Mouse (Mus musculus): Measurements from ENCODE around the gene Galnt2. TPM values are rescaled to one million over a fixed set of nuclear protein-coding genes. Genes with fewer than 3 reads are reported as not detected.

Galnt2 gene
- 59.4 TPM for polyA plus RNA-seq (2012; fragmentation: generic; extraction: Trizol)

DNA sequence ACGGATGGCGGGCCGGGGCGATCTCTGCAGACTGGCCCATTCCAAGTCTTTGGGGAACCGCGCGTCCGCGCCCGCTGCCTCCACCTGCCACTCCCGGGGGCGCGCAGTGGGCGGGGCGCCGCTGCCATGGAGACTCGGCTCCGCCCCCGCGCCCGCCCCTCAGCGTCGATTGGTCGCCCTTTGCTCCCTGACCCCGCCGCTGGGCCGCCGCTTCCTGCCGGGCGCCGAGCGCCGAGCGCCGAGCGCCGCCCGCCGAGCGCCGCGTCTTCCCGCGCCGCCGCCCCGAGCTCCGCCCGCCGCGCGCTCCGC lies at the start of gene Galnt2:
Gene Galnt2 (plus strand): TSS at position 216 of the 309 bp plus-strand sequence.
- Histone ChIP-seq H3K79me2 (ENCODE audit: control insufficient read depth, insufficient read depth) (peaks cover 32% of the 10 kb centered on the region), H3K4me3 (peak within 1 kb of the TSS; percentile 76), H3K27me3 (ENCODE audit: control insufficient read depth, insufficient read depth, insufficient read length) (no peaks in the 10 kb centered on the region), H3ac (ENCODE audit: control insufficient read depth, insufficient read length) (peak within 1 kb of the TSS; percentile 85), H3K4me2 (ENCODE audit: low read depth) (peak within 1 kb of the TSS; percentile 93), H3K36me3 (ENCODE audit: control insufficient read depth, insufficient read depth) (no peaks in the 10 kb centered on the region)
- TF ChIP-seq TCF3 (IDR thresholded peaks at IDR 0.05; ENCODE audit: insufficient read length, low read depth) (no peak), POLR2A (IDR thresholded peaks at IDR 0.05; ENCODE audit: insufficient read length, low read depth) (no peak), E2F4 (IDR thresholded peaks at IDR 0.05; ENCODE audit: insufficient read depth) (no peak), MYOG (IDR thresholded peaks at IDR 0.05; ENCODE audit: control insufficient read depth in 1 of 3, insufficient read depth in 1 of 3, insufficient read length in 2 of 3, low read depth in 2 of 3) (peak in 2 of 3 experiments; percentile 51 to 64), SRF (IDR thresholded peaks at IDR 0.05; ENCODE audit: control insufficient read depth, insufficient read length, low read depth) (no peak), REST (IDR thresholded peaks at IDR 0.05; ENCODE audit: insufficient read depth, insufficient read length) (no peak), MYOD1 (IDR thresholded peaks at IDR 0.05; ENCODE audit: control insufficient read depth in 1 of 3, insufficient read length in 2 of 3, low read depth in 2 of 3) (peak in 2 of 3 experiments; percentile 43 to 80), TCF12 (IDR thresholded peaks at IDR 0.05; ENCODE audit: insufficient read depth, poor library complexity, severe bottlenecking) (no peak), POLR2AphosphoS2 (IDR thresholded peaks at IDR 0.05; ENCODE audit: insufficient read length, low read depth) (no peak)

DNA sequence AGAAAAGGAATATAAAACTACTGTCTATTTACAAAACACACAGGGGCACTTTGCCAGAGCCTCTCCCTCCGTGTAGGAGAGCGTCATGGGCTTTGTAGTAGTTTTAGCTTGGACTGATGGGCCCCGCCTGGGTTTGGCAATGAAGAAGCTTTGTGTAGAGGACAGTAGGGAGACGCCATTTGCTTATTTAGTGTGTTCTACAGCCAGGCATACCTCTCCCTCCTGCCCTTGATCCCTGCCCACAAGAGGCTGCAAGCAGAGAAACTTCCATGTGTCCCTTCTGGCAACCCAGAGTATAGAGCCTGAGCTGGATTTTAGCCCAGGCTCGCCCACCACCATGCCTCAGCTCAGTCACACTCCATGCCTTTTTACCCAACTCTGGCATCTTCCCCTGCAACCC lies 49.4 kb upstream of the Galnt2 start:
- H3K79me2 ChIP-seq (ENCODE audit: control insufficient read depth, insufficient read depth) = no peaks in the 10 kb centered on the region
- H3K27me3 ChIP-seq (ENCODE audit: control insufficient read depth, insufficient read depth, insufficient read length) = no peaks in the 10 kb centered on the region
- TF ChIP-seq TCF12 (IDR thresholded peaks at IDR 0.05; ENCODE audit: insufficient read depth, poor library complexity, severe bottlenecking) (no peak), E2F4 (IDR thresholded peaks at IDR 0.05; ENCODE audit: insufficient read depth) (no peak), REST (IDR thresholded peaks at IDR 0.05; ENCODE audit: insufficient read depth, insufficient read length) (no peak), SRF (IDR thresholded peaks at IDR 0.05; ENCODE audit: control insufficient read depth, insufficient read length, low read depth) (no peak), TCF3 (IDR thresholded peaks at IDR 0.05; ENCODE audit: insufficient read length, low read depth) (no peak), POLR2A (IDR thresholded peaks at IDR 0.05; ENCODE audit: insufficient read length, low read depth) (no peak), MYOD1 (IDR thresholded peaks at IDR 0.05; ENCODE audit: control insufficient read depth in 1 of 3, insufficient read length in 2 of 3, low read depth in 2 of 3) (no peak), CEBPB (IDR thresholded peaks at IDR 0.05; ENCODE audit: insufficient read depth, poor library complexity, severe bottlenecking) (no peak), USF1 (IDR thresholded peaks at IDR 0.05; ENCODE audit: low read depth) (no peak), MYOG (IDR thresholded peaks at IDR 0.05; ENCODE audit: control insufficient read depth in 1 of 3, insufficient read depth in 1 of 3, insufficient read length in 2 of 3, low read depth in 2 of 3) (no peak), POLR2AphosphoS2 (IDR thresholded peaks at IDR 0.05; ENCODE audit: insufficient read length, low read depth) (no peak), MAX (IDR thresholded peaks at IDR 0.05; ENCODE audit: low read depth) (no peak)
- no peak overlapping the region for H3K4me2 ChIP-seq (ENCODE audit: low read depth)
- no peak overlapping the region for H3K4me3 ChIP-seq
- no peaks in the 10 kb centered on the region for H3K36me3 ChIP-seq (ENCODE audit: control insufficient read depth, insufficient read depth)
- no peak overlapping the region for H3ac ChIP-seq (ENCODE audit: control insufficient read depth, insufficient read length)

DNA sequence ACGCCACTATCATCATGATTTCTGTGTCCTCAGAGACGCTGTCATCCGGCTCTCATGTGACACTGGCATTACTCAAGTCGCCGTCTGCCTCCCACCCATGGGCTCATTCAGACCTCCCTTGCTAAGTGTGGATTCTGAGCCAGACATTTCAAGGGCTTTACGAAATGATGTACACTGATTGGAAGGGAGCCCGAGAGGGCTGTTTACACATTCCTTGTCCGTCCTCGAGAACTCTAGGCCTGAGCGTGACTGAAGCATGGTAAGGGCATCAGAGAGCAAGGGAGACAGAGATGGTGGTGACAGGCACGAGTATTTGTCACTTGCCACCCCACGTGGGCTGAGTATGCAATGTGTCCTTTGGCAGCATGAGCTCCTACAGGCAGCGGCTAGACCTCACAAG lies 49.0 kb upstream of the Galnt2 start:
- Histone ChIP-seq H3K79me2 (ENCODE audit: control insufficient read depth, insufficient read depth) (no peaks in the 10 kb centered on the region), H3K4me3 (no peak overlapping the region), H3ac (ENCODE audit: control insufficient read depth, insufficient read length) (no peak overlapping the region), H3K36me3 (ENCODE audit: control insufficient read depth, insufficient read depth) (no peaks in the 10 kb centered on the region), H3K27me3 (ENCODE audit: control insufficient read depth, insufficient read depth, insufficient read length) (no peaks in the 10 kb centered on the region), H3K4me2 (ENCODE audit: low read depth) (no peak overlapping the region)
- TF ChIP-seq MAX (IDR thresholded peaks at IDR 0.05; ENCODE audit: low read depth) (no peak), SRF (IDR thresholded peaks at IDR 0.05; ENCODE audit: control insufficient read depth, insufficient read length, low read depth) (no peak), CEBPB (IDR thresholded peaks at IDR 0.05; ENCODE audit: insufficient read depth, poor library complexity, severe bottlenecking) (no peak), REST (IDR thresholded peaks at IDR 0.05; ENCODE audit: insufficient read depth, insufficient read length) (no peak)

DNA sequence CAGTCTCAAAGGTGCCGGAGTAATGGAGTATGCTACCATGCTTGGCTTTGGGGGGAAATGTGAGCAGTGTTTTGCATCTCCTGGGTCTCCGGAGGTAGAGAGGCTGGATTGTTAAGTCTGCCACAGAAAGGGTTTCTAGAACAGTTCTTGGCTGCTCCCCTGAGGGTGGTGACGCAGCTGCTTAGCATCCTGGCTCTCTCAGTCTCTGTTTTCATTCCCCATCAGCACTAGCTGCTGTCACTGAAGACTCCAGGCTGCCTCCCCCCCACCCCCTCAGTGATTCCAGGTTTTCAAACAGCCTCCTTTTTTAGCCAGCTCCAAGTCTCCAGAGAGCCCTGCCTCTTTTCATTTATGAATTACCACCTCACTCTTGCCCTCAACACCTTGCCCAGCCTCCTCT lies 47.1 kb upstream of the Galnt2 start:
- Histone ChIP-seq H3K27me3 (ENCODE audit: control insufficient read depth, insufficient read depth, insufficient read length) (no peaks in the 10 kb centered on the region), H3ac (ENCODE audit: control insufficient read depth, insufficient read length) (no peak overlapping the region), H3K4me3 (no peak overlapping the region), H3K79me2 (ENCODE audit: control insufficient read depth, insufficient read depth) (no peaks in the 10 kb centered on the region), H3K36me3 (ENCODE audit: control insufficient read depth, insufficient read depth) (no peaks in the 10 kb centered on the region), H3K4me2 (ENCODE audit: low read depth) (no peak overlapping the region)
- TF ChIP-seq USF1 (IDR thresholded peaks at IDR 0.05; ENCODE audit: low read depth) = no peak
- no peak for TF ChIP-seq MYOG (IDR thresholded peaks at IDR 0.05; ENCODE audit: control insufficient read depth in 1 of 3, insufficient read depth in 1 of 3, insufficient read length in 2 of 3, low read depth in 2 of 3)
- no peak for TF ChIP-seq POLR2AphosphoS2 (IDR thresholded peaks at IDR 0.05; ENCODE audit: insufficient read length, low read depth)
- TF ChIP-seq MYOD1 (IDR thresholded peaks at IDR 0.05; ENCODE audit: control insufficient read depth in 1 of 3, insufficient read length in 2 of 3, low read depth in 2 of 3) = no peak
- no peak for TF ChIP-seq SRF (IDR thresholded peaks at IDR 0.05; ENCODE audit: control insufficient read depth, insufficient read length, low read depth)
- TF ChIP-seq E2F4 (IDR thresholded peaks at IDR 0.05; ENCODE audit: insufficient read depth) = no peak
- no peak for TF ChIP-seq REST (IDR thresholded peaks at IDR 0.05; ENCODE audit: insufficient read depth, insufficient read length)
- no peak for TF ChIP-seq MAX (IDR thresholded peaks at IDR 0.05; ENCODE audit: low read depth)
- no peak for TF ChIP-seq TCF3 (IDR thresholded peaks at IDR 0.05; ENCODE audit: insufficient read length, low read depth)
- no peak for TF ChIP-seq POLR2A (IDR thresholded peaks at IDR 0.05; ENCODE audit: insufficient read length, low read depth)
- no peak for TF ChIP-seq TCF12 (IDR thresholded peaks at IDR 0.05; ENCODE audit: insufficient read depth, poor library complexity, severe bottlenecking)
- TF ChIP-seq CEBPB (IDR thresholded peaks at IDR 0.05; ENCODE audit: insufficient read depth, poor library complexity, severe bottlenecking) = no peak

DNA sequence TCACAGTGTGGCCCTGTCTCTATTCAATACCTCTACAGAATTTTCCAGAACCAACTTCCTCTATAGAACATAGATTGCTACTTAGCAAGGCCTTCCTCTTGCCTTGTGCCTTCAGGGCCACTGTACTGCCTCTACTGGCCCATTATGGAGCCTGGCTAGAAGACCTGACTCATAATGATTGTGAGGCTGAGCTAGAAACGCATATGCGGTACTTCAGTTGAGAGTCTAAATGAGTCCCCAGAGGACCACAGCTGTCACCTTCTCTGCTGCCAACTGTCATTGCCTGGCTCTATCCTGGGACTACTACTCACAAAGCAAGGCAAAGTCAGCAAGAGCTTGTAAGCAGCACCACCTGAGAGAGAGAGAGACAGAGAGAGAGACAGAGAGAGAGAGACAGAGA lies 46.7 kb upstream of the Galnt2 start:
- TF ChIP-seq MYOD1 (IDR thresholded peaks at IDR 0.05; ENCODE audit: control insufficient read depth in 1 of 3, insufficient read length in 2 of 3, low read depth in 2 of 3) = peak in 1 of 3 experiments; percentile 15
- TF ChIP-seq USF1 (IDR thresholded peaks at IDR 0.05; ENCODE audit: low read depth) = no peak
- TF ChIP-seq MYOG (IDR thresholded peaks at IDR 0.05; ENCODE audit: control insufficient read depth in 1 of 3, insufficient read depth in 1 of 3, insufficient read length in 2 of 3, low read depth in 2 of 3) = peak in 1 of 3 experiments; percentile 43
- Histone ChIP-seq H3ac (ENCODE audit: control insufficient read depth, insufficient read length) (no peak overlapping the region), H3K36me3 (ENCODE audit: control insufficient read depth, insufficient read depth) (no peaks in the 10 kb centered on the region), H3K27me3 (ENCODE audit: control insufficient read depth, insufficient read depth, insufficient read length) (no peaks in the 10 kb centered on the region), H3K4me3 (no peak overlapping the region), H3K4me2 (ENCODE audit: low read depth) (no peak overlapping the region), H3K79me2 (ENCODE audit: control insufficient read depth, insufficient read depth) (no peaks in the 10 kb centered on the region)

All from myocyte (in vitro differentiated cells).